Mouse (Mus musculus) left cerebral cortex, postnatal 36 days (tissue): ENCODE measurements around the gene Zkscan2. TPM values are rescaled to one million over a fixed set of nuclear protein-coding genes. Genes with fewer than 3 reads are reported as not detected.

ENCODE experiments used
- DNase-seq, 2 experiments: peaks; one replicate each; pipeline ENCODE4 v3.0.0; 2021 to 2022; ENCODE audit warnings: low spot score in 2 of 2, mixed read lengths in 1 of 2
- intact Hi-C: fragments of 180-260 bp; cut with DNase I; formaldehyde crosslinking; loops from one replicate; pipeline ENCODE4 v1.15.1; 2025
- total RNA-seq, 2 experiments: library from RNA; stranded (reverse); gene quantifications; 2 replicates each; pipeline ENCODE4 v1.2.3; 2021

Gene Zkscan2
- total RNA-seq, 2 experiments from 2014 or later = 16.4 to 24.7 TPM

GRCm38 (mm10) chr7:123450515-123450914 lies 49.7 kb downstream of the Zkscan2 start:
- no peak for DNase-seq
- intact Hi-C loops = no loop called here

DNA sequence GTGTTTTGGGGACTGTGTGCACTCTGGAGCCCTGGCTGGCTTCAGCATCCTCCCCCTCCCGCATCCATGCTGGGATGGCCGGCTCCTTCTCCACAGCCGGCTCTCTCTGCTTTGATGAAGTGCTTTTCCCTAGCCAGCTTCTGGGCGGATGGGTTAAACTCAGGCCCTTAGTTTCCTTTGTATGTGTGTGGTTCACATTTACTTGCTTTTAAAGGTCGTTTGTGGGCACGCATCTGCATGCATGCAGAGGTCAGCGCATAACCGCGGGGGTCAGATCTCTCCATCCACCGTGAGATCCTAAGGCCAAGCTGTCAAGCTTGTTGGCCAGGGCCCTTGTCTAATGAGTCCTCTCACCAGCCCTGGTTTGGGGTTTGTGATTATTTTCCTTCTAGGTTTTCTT lies 50.6 kb downstream of the Zkscan2 start:
- no peak for DNase-seq
- intact Hi-C loops = no loop called here

GRCm38 (mm10) chr7:123448794-123449193 lies 51.5 kb downstream of the Zkscan2 start:
- no peak for DNase-seq
- intact Hi-C loops = no loop called here

DNA sequence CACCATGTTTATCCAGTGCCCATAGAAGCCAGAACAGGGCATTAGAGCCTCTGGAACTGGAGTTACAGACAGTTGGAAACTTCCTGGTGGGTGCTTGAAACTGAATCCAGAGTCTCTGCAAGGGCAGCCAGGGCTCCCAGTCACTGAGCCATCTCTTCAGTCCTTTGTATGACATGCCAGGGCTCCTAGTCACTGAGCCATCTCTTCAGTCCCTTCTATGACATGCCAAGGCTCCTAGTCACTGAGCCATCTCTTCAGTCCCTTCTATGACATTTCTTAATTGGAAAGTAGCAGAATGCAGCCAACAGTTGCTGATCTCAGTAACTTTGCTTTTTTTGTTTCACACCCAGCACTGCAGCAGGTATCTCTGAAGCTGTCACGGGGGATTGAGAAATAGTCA lies 58.2 kb downstream of the Zkscan2 start:
- intact Hi-C loops = no loop called here

GRCm38 (mm10) chr7:123431206-123431605 lies 69.0 kb downstream of the Zkscan2 start:
- intact Hi-C loops = no loop called here
- DNase-seq = no peak

More for the DNA sequence above, 58.2 kb downstream of the Zkscan2 start:
- DNase-seq = no peak

DNA sequence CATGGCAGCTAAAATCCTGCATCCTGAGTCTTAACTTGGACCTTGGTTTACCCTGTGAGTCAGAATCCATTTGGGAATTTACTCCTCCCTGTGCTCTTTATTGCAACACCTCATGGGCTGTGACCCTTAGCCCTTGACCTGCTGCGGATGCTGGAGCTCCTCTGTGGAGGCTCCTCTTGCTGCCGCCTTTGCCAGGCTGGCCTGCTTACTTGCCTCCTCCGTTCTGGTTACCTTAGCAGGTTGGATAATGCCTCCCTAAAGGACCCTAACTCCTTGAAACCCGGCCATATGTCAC lies 69.9 kb downstream of the Zkscan2 start:
- intact Hi-C loops = no loop called here
- no peak for DNase-seq

- no peak for DNase-seq
- intact Hi-C loops = no loop called here
Measured at GRCm38 (mm10) chr7:123429624-123430410, 70.4 kb downstream of the Zkscan2 start.

Other genes with a start within 250 kb of the Zkscan2 start
- 10 to 100 TPM; 79.2 to 89.2 TPM for gene Lcmt1, start 130.7 kb downstream of the Zkscan2 start, total RNA-seq
- gene Arhgap17, start 130.5 kb downstream of the Zkscan2 start, total RNA-seq = 10 to 100 TPM; 11.6 to 18.0 TPM
- gene Aqp8, start 38.2 kb downstream of the Zkscan2 start, total RNA-seq = not detected